Mouse (Mus musculus) duodenum, adult 2 months (tissue): Measurements from ENCODE around the gene Adad1. TPM values are rescaled to one million over a fixed set of nuclear protein-coding genes. Genes with fewer than 3 reads are reported as not detected.

ENCODE experiments used
- polyA plus RNA-seq: library from polyadenylated mRNA; depleted of rRNA; stranded (reverse); fragments of >200 nt; gene quantifications from 2 replicates; pipeline ENCODE4 v1.2.3, GENCODE M21; 2012; ENCODE audit warnings: low replicate concordance; rRNA removed

Adad1 gene
- polyA plus RNA-seq = not detected in 2 replicates

GRCm38 (mm10) chr3:37063406-37063805 is at the start of gene Adad1:
Gene Adad1 (plus strand): TSS chr3:37063527.

DNA sequence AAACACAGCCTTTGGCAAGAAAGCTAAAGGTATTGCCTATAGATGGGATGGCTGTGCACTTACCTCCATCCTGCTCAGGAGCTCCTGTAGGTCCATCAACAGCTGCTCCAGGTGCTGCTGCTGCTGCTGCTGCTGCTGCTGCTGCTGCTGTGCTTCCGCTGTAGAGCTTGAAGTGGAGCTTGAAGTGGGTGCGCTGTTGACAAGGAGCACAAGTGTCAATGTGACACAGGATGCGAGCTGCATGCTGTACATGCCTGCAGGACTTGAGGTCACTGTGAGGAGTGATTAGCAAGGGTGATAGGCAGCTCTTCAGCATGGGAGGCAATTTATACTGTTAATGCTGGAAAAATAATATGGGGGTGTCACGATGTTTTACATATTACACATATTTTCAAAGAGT is 62.3 kb downstream of the Adad1 start, which contains the start of gene Il2:
Il2 (minus strand) TSS at position 305 of the 400 bp plus-strand sequence.

Other genes starting within 250 kb of the Adad1 start
- 3.2 and 4.2 TPM in 2 replicates for gene 4932438A13Rik, start 200.4 kb upstream of the Adad1 start, polyA plus RNA-seq
- gene Il2, start 62.4 kb downstream of the Adad1 start, polyA plus RNA-seq = 0.08 TPM in 1 of 2 replicates, not detected in the other
- not detected in 2 replicates for gene Il21, start 169.1 kb downstream of the Adad1 start, polyA plus RNA-seq
- gene Bbs12, start 249.0 kb downstream of the Adad1 start, polyA plus RNA-seq = 0.08 and 0.11 TPM in 2 replicates
- gene Cetn4, start 249.2 kb downstream of the Adad1 start, polyA plus RNA-seq = not detected in 2 replicates